Mouse (Mus musculus) frontal cortex, adult (tissue): Measurements from ENCODE around the gene Colec11.

Experiments
- ATAC-seq: cut with Nextera tagmentation; 2 replicates; pipeline ENCODE4 v1.9.2; 2017; ENCODE audit warnings: mild to moderate bottlenecking, moderate library complexity, mixed read lengths; ENCODE audit not compliant: low TSS enrichment

Gene Colec11

GRCm38 (mm10) chr12:28602259-28602658 is 20.9 kb downstream of the Colec11 start:
- no peak for ATAC-seq

- ATAC-seq, result no peak
Observed at GRCm38 (mm10) chr12:28598526-28598991, 24.6 kb downstream of the Colec11 start.

DNA sequence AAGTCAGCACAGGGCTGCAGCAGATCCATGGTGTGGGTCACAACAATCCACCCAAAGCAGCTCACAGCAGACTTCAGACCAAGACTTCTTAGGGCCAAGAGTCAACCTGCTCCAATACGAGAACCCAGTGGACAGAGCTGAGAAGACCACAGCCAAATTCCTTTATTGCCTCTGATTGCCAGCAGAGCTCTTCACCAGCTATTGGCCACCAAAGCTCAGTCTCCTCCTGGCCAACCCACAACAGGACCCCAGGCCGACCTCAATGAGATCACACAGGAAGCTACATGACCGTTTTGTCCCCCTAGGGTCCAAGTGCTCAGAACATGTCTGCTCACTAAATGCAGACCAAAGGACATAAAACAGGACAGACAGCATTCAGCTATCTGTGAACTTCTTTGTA is 25.1 kb downstream of the Colec11 start:
- ATAC-seq, result no peak

DNA sequence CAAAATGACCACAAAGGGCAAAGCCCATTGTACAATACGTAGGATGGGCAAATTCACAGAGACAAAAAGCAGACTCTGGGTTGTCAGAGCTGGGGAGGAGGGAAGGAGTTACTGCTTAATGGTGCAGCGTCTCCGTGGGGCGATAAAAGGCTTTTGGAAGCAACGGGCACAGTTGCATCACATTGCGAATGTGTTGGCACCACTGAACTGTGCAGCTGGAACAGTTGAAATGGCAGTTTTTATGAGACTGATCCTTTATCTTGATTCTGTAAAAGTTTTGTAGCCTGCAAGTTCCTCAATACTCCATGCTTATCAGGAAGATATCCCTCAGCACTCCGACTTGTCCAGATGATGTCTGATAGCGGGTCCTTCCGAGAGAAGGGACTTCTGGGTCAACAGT is 25.5 kb downstream of the Colec11 start:
- ATAC-seq, result no peak

DNA sequence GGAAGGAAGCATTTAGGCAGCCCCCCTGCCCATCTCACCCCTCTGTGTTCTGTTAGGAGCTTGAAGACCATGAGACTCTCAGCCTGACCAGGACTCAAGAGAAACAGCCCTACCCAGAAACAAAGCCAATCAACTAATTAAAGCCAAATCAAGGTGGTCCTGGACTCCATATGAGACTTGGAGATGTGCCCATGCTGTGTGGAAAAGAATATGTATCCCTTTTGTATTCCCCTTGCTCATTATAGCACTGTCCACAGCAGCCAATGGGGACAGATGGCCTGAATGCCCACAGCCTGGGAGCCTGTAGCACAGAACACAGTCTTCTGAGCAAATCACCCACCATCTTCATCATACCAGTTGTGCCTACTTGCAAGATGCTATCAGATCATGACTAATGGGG is 26.3 kb downstream of the Colec11 start:
- no peak for ATAC-seq

GRCm38 (mm10) chr12:28590428-28590827 is 32.7 kb downstream of the Colec11 start:
- ATAC-seq, result no peak

DNA sequence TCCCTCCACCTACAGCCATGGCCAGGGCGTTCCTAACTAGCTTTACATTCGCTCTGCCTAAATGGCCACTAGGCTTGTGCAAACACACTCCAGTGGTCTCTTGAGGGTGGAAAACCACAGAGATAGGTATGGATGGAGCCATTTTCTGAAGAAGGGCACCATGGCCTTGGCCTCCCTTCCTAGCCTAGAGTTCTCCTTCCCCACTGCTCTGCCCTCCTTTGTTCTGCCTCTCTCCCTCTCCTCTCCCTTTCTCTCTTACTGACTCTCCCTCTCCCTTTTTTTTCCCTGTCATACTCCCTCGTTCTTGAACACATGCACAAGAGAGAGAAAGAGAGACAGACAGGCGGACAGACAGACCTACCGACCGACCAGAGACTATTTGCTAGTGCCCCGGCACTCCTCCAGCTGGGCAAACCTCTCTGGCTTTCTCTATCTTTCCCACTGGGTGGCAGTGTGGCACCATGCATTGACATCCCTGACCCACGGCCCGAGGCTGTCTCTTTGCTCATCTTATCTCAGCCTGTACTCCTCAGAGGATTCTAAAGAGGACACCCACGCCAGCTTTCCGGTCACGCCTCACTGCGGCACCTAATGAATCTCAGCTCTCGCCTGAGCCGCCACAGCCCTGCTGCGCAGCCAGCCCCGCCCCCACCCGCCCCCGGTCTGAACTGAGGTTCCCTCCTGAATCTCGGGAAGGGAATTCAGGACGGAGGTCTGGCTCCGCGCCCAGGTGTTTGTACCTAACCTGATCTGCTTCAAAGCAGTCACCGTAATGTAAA is 33.9 kb downstream of the Colec11 start:
- ATAC-seq, result peak; percentile 78

DNA sequence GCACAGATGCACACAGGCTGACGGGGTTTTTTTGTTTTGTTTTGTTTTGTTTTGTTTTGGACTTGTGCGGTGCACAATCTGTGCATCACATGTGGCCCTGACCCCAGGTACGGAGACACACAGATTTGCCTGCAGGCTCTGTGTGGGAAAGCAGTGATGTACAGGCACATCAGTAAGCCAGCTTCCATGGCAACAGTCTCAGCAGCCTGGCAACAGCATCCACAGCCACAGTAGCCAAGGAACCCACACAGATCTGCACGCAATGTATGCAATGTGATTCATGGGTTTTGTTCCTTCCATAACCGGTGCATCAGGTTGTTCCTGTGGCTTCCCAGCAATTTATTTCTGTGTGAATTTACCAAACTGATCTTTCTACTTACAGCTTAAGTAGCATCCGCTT is 35.2 kb downstream of the Colec11 start:
- peak; percentile 87 for ATAC-seq

GRCm38 (mm10) chr12:28584036-28584435 is 39.1 kb downstream of the Colec11 start:
- ATAC-seq, result no peak

- ATAC-seq, result no peak
Observed at GRCm38 (mm10) chr12:28582423-28582822, 40.8 kb downstream of the Colec11 start, which contains the start of gene Allc. Gene Allc, minus strand, starts transcription at chr12:28582523.

DNA sequence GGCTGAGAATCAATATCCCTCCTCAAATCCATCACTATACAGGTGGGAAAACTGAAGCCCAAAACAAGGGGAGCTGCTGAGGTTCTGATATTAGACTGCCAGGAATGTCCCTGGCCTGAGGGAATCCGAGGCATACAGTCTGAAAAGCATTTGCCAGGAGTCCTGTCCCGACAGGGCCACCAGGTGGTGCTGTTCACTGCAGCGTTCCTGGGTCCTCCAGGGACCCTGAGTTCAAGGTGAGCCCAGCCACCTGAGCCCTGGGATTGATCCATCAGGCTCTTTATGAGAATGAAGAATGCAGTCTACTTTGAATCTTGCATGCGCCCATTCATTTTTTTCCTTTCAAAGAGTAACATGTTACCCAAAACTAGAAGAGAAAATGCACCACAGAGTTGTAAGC is 44.0 kb downstream of the Colec11 start:
- ATAC-seq, result no peak

DNA sequence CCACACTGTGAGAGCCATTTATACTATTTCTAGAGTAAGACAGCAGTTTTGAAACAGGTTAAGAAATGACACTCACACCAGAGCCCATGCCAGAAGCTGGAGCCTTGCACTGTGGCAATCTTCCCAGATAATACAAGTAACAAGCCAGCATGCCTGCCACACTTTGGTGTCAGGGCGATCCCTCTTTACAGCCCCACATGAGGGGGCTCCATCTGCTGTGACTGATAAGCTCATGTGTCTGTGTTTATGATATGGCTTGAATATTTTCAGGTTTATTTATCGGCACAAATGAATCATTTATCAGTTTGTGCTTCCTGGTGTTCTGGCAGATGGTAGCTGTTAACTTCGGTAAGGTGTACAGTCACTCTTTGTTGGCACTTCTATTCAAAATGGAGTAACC is 45.0 kb downstream of the Colec11 start:
- ATAC-seq, result peak; percentile 34; the same call in 1 of the 2 replicates

GRCm38 (mm10) chr12:28575366-28576070 is 47.7 kb downstream of the Colec11 start:
- peak; percentile 62; the same call in 1 of the 2 replicates for ATAC-seq

DNA sequence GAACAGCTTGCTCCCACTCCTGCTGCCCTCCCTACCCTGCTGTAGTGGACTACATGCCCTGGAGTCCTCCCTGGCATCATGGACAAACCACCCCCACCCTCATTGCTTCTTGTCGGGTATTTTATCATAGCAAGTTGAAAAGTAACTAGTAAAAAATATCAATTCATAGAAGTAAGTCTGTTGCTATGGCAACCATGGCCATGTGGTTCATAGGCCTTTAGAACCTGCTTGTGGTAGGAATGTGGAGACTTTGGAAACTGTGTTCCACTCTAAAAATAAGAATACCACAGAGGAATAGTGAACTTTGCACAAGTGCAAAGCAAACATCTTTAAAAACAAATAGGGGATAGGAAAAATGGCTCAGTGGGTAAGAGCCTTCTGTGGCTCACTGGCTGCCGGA is 50.9 kb downstream of the Colec11 start:
- ATAC-seq, result no peak

DNA sequence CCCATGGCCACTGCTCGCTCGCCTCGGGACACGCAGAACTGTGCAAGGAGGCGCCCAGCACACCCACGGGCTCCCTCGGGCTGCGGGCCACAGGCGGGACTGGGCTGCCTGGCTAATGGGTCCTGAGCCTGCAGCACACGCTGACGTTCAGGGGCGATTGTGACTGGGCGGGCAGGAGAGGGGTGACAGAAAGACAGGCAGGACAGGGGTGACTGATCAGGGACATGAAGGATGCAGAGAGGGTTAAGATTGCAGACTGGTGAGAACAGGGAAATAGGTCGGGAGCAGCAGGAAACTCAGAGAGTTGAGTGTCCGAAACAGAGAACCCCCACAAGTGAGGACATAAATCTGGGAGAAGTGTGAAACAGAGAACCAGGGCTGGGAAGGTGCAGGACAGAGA is 70.9 kb downstream of the Colec11 start, which contains the start of gene Dcdc2c:
Gene Dcdc2c, minus strand, starts transcription at position 101 of the 400 bp plus-strand sequence.
- no peak for ATAC-seq

DNA sequence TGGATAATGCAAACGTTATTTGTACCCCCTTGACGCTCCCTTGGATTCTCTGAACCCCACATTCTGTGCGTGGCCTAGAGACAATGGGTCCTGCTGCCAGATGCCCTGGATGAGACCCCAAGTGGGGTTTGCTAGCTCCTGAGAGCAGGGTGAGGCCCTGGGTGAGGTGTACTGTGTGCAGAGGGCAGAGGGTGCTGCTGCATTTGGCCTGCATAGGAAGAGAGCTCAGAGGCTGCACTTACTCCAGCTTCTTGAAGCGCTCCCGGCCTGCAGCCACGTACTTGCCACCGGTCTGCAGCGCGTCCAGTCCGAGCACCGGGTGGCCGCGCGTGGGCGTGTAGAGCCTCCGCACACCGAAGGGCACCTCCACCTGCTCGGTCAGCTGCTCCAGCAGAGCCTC is 71.4 kb downstream of the Colec11 start:
- ATAC-seq, result no peak

- no peak for ATAC-seq
Observed at GRCm38 (mm10) chr12:28548887-28549286, 74.3 kb downstream of the Colec11 start.
